Mouse (Mus musculus): ENCODE measurements around the gene Lhx1. TPM values are rescaled to one million over a fixed set of nuclear protein-coding genes. Genes with fewer than 3 reads are reported as not detected.

Lhx1 gene
- polyA plus RNA-seq, 1 experiment from 2014 or later: 5.5 TPM

- Histone ChIP-seq H3K36me3 (no peaks in the 10 kb centered on the region), H3K4me1 (peaks cover 49% of the 10 kb centered on the region), H3K9me3 (replicated peaks) (no peaks in the 10 kb centered on the region), H3K27ac (replicated peaks) (peak overlapping the region; percentile 33; the same call in 1 of the 2 replicates), H3K4me3 (peak overlapping the region; percentile 65), H3K27me3 (ENCODE audit: low read depth, poor library complexity, severe bottlenecking) (peaks cover 100% of the 10 kb centered on the region)
- peak; percentile 66 for DNase-seq (ENCODE audit: low spot score)
- under 1% methylated on average over 16 of the region's 16 CpGs for WGBS
Measured at GRCm38 (mm10) chr11:84523321-84523831, 2.0 kb downstream of the Lhx1 start.

GRCm38 (mm10) chr11:84522577-84523320 is 2.6 kb downstream of the Lhx1 start:
- H3K4me1 ChIP-seq: peaks cover 47% of the 10 kb centered on the region
- WGBS: under 1% methylated on average over 40 of the region's 40 CpGs
- peaks cover 100% of the 10 kb centered on the region for H3K27me3 ChIP-seq (ENCODE audit: low read depth, poor library complexity, severe bottlenecking)
- no peaks in the 10 kb centered on the region for H3K36me3 ChIP-seq
- H3K27ac ChIP-seq (replicated peaks): no peak overlapping the region; the same call in 1 of the 2 replicates
- DNase-seq (ENCODE audit: low spot score): peak; percentile 50
- peak overlapping the region; percentile 65 for H3K4me3 ChIP-seq
- no peaks in the 10 kb centered on the region for H3K9me3 ChIP-seq (replicated peaks)

GRCm38 (mm10) chr11:84521751-84522299 is 3.5 kb downstream of the Lhx1 start:
- peak; percentile 29 for DNase-seq (ENCODE audit: low spot score)
- peaks cover 45% of the 10 kb centered on the region for H3K4me1 ChIP-seq
- peaks cover 100% of the 10 kb centered on the region for H3K27me3 ChIP-seq (ENCODE audit: low read depth, poor library complexity, severe bottlenecking)
- no peak overlapping the region for H3K27ac ChIP-seq (replicated peaks)
- H3K9me3 ChIP-seq (replicated peaks): no peaks in the 10 kb centered on the region
- H3K4me3 ChIP-seq: peak overlapping the region; percentile 65
- H3K36me3 ChIP-seq: no peaks in the 10 kb centered on the region
- WGBS: 6% methylated on average over 24 of the region's 24 CpGs

- peaks cover 38% of the 10 kb centered on the region for H3K4me1 ChIP-seq
- DNase-seq (ENCODE audit: low spot score): no peak
- H3K4me3 ChIP-seq: peak overlapping the region; percentile 65; the same call in 1 of the 2 replicates
- no peaks in the 10 kb centered on the region for H3K9me3 ChIP-seq (replicated peaks)
- no peak overlapping the region for H3K27ac ChIP-seq (replicated peaks)
- peaks cover 100% of the 10 kb centered on the region for H3K27me3 ChIP-seq (ENCODE audit: low read depth, poor library complexity, severe bottlenecking)
- H3K36me3 ChIP-seq: no peaks in the 10 kb centered on the region
- 10% methylated on average over 3 of the region's 3 CpGs for WGBS
Measured at GRCm38 (mm10) chr11:84521071-84521390, 4.3 kb downstream of the Lhx1 start.

GRCm38 (mm10) chr11:84520269-84521070 is 4.9 kb downstream of the Lhx1 start:
- H3K9me3 ChIP-seq (replicated peaks): no peaks in the 10 kb centered on the region
- H3K27me3 ChIP-seq (ENCODE audit: low read depth, poor library complexity, severe bottlenecking): peaks cover 100% of the 10 kb centered on the region
- no peak overlapping the region for H3K27ac ChIP-seq (replicated peaks)
- H3K4me1 ChIP-seq: peaks cover 32% of the 10 kb centered on the region
- peak; percentile 23 for DNase-seq (ENCODE audit: low spot score)
- peak overlapping the region; percentile 65 for H3K4me3 ChIP-seq
- 3% methylated on average over 31 of the region's 31 CpGs for WGBS
- no peaks in the 10 kb centered on the region for H3K36me3 ChIP-seq

GRCm38 (mm10) chr11:84519576-84520268 is 5.6 kb downstream of the Lhx1 start:
- WGBS: 5% methylated on average over 34 of the region's 34 CpGs
- Histone ChIP-seq H3K4me1 (peaks cover 25% of the 10 kb centered on the region), H3K36me3 (no peaks in the 10 kb centered on the region), H3K4me3 (peak overlapping the region; percentile 65), H3K9me3 (replicated peaks) (no peaks in the 10 kb centered on the region), H3K27me3 (ENCODE audit: low read depth, poor library complexity, severe bottlenecking) (peaks cover 100% of the 10 kb centered on the region), H3K27ac (replicated peaks) (no peak overlapping the region)
- peak; percentile 52 for DNase-seq (ENCODE audit: low spot score)

- H3K27ac ChIP-seq (replicated peaks): no peak overlapping the region
- H3K9me3 ChIP-seq (replicated peaks): no peaks in the 10 kb centered on the region
- no peaks in the 10 kb centered on the region for H3K36me3 ChIP-seq
- peak; percentile 41 for DNase-seq (ENCODE audit: low spot score)
- peak overlapping the region; percentile 65; the same call in 1 of the 2 replicates for H3K4me3 ChIP-seq
- peaks cover 100% of the 10 kb centered on the region for H3K27me3 ChIP-seq (ENCODE audit: low read depth, poor library complexity, severe bottlenecking)
- H3K4me1 ChIP-seq: peaks cover 20% of the 10 kb centered on the region
- 9% methylated on average over 12 of the region's 12 CpGs for WGBS
Measured at GRCm38 (mm10) chr11:84519036-84519435, 6.3 kb downstream of the Lhx1 start.

GRCm38 (mm10) chr11:84518261-84518660 is 7.1 kb downstream of the Lhx1 start:
- DNase-seq (ENCODE audit: low spot score): no peak
- H3K27ac ChIP-seq (replicated peaks): no peak overlapping the region
- H3K36me3 ChIP-seq: no peaks in the 10 kb centered on the region
- no peaks in the 10 kb centered on the region for H3K9me3 ChIP-seq (replicated peaks)
- H3K27me3 ChIP-seq (ENCODE audit: low read depth, poor library complexity, severe bottlenecking): peaks cover 94% of the 10 kb centered on the region
- no peak overlapping the region for H3K4me3 ChIP-seq
- peaks cover 22% of the 10 kb centered on the region for H3K4me1 ChIP-seq
- 29% methylated on average over 5 of the region's 5 CpGs for WGBS

- no peak overlapping the region for H3K4me3 ChIP-seq
- 22% methylated on average over 2 of the region's 2 CpGs for WGBS
- H3K9me3 ChIP-seq (replicated peaks): no peaks in the 10 kb centered on the region
- H3K27me3 ChIP-seq (ENCODE audit: low read depth, poor library complexity, severe bottlenecking): peaks cover 86% of the 10 kb centered on the region
- H3K36me3 ChIP-seq: no peaks in the 10 kb centered on the region
- peaks cover 26% of the 10 kb centered on the region for H3K4me1 ChIP-seq
- DNase-seq (ENCODE audit: low spot score): no peak
- H3K27ac ChIP-seq (replicated peaks): no peak overlapping the region
Measured at GRCm38 (mm10) chr11:84517431-84517830, 7.9 kb downstream of the Lhx1 start.

GRCm38 (mm10) chr11:84516501-84517240 is 8.7 kb downstream of the Lhx1 start:
- 6% methylated on average over 14 of the region's 14 CpGs for WGBS
- DNase-seq (ENCODE audit: low spot score): no peak
- Histone ChIP-seq H3K36me3 (peaks cover 3% of the 10 kb centered on the region; the same call in 1 of the 2 replicates), H3K4me1 (peaks cover 33% of the 10 kb centered on the region), H3K4me3 (no peak overlapping the region), H3K9me3 (replicated peaks) (no peaks in the 10 kb centered on the region), H3K27me3 (ENCODE audit: low read depth, poor library complexity, severe bottlenecking) (peaks cover 78% of the 10 kb centered on the region), H3K27ac (replicated peaks) (no peak overlapping the region)

GRCm38 (mm10) chr11:84513171-84514116 is 11.9 kb downstream of the Lhx1 start, which contains the start of gene Aatf:
Gene Aatf (minus strand): TSS chr11:84513522.
- Histone ChIP-seq H3K27ac (replicated peaks) (peak within 1 kb of the TSS; percentile 88), H3K27me3 (ENCODE audit: low read depth, poor library complexity, severe bottlenecking) (peaks cover 46% of the 10 kb centered on the region), H3K4me1 (peaks cover 26% of the 10 kb centered on the region), H3K9me3 (replicated peaks) (no peaks in the 10 kb centered on the region), H3K4me3 (peak within 1 kb of the TSS; percentile 72), H3K36me3 (peaks cover 32% of the 10 kb centered on the region)
- DNase-seq (ENCODE audit: low spot score): peak; percentile 99
- WGBS: under 1% methylated on average over 80 of the region's 80 CpGs
